Mouse (Mus musculus) embryonic facial prominence, embryonic 13.5 days (tissue): Measurements from ENCODE around the gene Taf3. TPM values are rescaled to one million over a fixed set of nuclear protein-coding genes. Genes with fewer than 3 reads are reported as not detected.

Experiments used
- ATAC-seq: fragments of 200-750 bp; cut with Nextera tagmentation; 2 replicates; pipeline ENCODE4 v1.8.0; 2017; ENCODE audit warnings: low read depth; ENCODE audit not compliant: insufficient number of reproducible peaks, insufficient read depth, low FRiP score, low TSS enrichment
- H3K27ac ChIP-seq: fragments of 300-500 bp; sonication (generic); 2 replicates; pipeline ENCODE4 v1.5.1; 2015; ENCODE audit warnings: moderate library complexity, mild to moderate bottlenecking, inconsistent platforms
- H3K27me3 ChIP-seq: fragments of 300-500 bp; sonication (generic); 2 replicates; pipeline ENCODE4 v1.6.1; 2015; ENCODE audit warnings: mild to moderate bottlenecking, inconsistent platforms
- H3K36me3 ChIP-seq: fragments of 300-500 bp; sonication (generic); 2 replicates; pipeline ENCODE4 v1.6.1; 2015; ENCODE audit warnings: mild to moderate bottlenecking, inconsistent platforms
- H3K4me1 ChIP-seq: fragments of 300-500 bp; sonication (generic); 2 replicates; pipeline ENCODE4 v1.6.1; 2015; ENCODE audit warnings: inconsistent platforms
- H3K4me2 ChIP-seq: fragments of 300-500 bp; sonication (generic); 2 replicates; pipeline ENCODE4 v1.6.1; 2015; ENCODE audit warnings: moderate library complexity, mild to moderate bottlenecking, inconsistent platforms
- H3K4me3 ChIP-seq: fragments of 300-500 bp; sonication (generic); 2 replicates; pipeline ENCODE4 v1.5.1; 2015; ENCODE audit warnings: mild to moderate bottlenecking, inconsistent platforms
- H3K9ac ChIP-seq: fragments of 300-500 bp; sonication (generic); 2 replicates; pipeline ENCODE4 v1.6.1; 2015; ENCODE audit warnings: mild to moderate bottlenecking, inconsistent platforms
- H3K9me3 ChIP-seq: fragments of 300-500 bp; sonication (generic); 2 replicates; pipeline ENCODE4 v1.6.1; 2016; ENCODE audit warnings: inconsistent platforms
- WGBS: fragments of 180-500 bp; shearing (Covaris S2); methylation state at CpG from one replicate; pipeline ENCODE4 v1.1.7; 2015; ENCODE audit warnings: mixed read lengths; 5-methylcytosine and 5-hydroxymethylcytosine counted together
- polyA plus RNA-seq: library from polyadenylated mRNA; unstranded; fragments of >200 nt; fragmentation: Nextera tagmentation; extraction: Ambion mirVana; gene quantifications from 2 replicates; pipeline ENCODE4 v1.2.1, GENCODE M21; 2015

Taf3 gene
- polyA plus RNA-seq = 15.5 and 16.3 TPM in 2 replicates

- H3K4me3 ChIP-seq = peak within 1 kb of the TSS; percentile 72
- under 1% methylated on average over 36 of the region's 36 CpGs for WGBS
- H3K27ac ChIP-seq = peak within 1 kb of the TSS; percentile 66
- no peaks in the 10 kb centered on the region for H3K27me3 ChIP-seq
- H3K4me1 ChIP-seq = peaks cover 13% of the 10 kb centered on the region
- peak; percentile 89 for ATAC-seq
- H3K9ac ChIP-seq = peak within 1 kb of the TSS; percentile 88
- H3K4me2 ChIP-seq = peak within 1 kb of the TSS; percentile 78
- no peaks in the 10 kb centered on the region for H3K9me3 ChIP-seq
- H3K36me3 ChIP-seq = no peaks in the 10 kb centered on the region
Measured at GRCm38 (mm10) chr2:10048461-10048860, at the start of gene Taf3. Gene Taf3 (minus strand): TSS chr2:10048596.

- H3K4me1 ChIP-seq = no peaks in the 10 kb centered on the region
- H3K9ac ChIP-seq = no peak overlapping the region
- peaks cover 39% of the 10 kb centered on the region for H3K36me3 ChIP-seq
- no peak overlapping the region for H3K4me2 ChIP-seq
- WGBS = 90% methylated on average over 14 of the region's 14 CpGs
- ATAC-seq = no peak
- H3K27me3 ChIP-seq = no peaks in the 10 kb centered on the region
- no peak overlapping the region for H3K4me3 ChIP-seq
- no peak overlapping the region for H3K27ac ChIP-seq
- no peaks in the 10 kb centered on the region for H3K9me3 ChIP-seq
Measured at GRCm38 (mm10) chr2:10094327-10095100, 46.1 kb upstream of the Taf3 start.

- no peak overlapping the region for H3K4me3 ChIP-seq
- no peaks in the 10 kb centered on the region for H3K9me3 ChIP-seq
- no peak for ATAC-seq
- WGBS = 81% methylated on average over 8 of the region's 8 CpGs
- H3K27me3 ChIP-seq = no peaks in the 10 kb centered on the region
- no peak overlapping the region for H3K9ac ChIP-seq
- H3K36me3 ChIP-seq = peaks cover 56% of the 10 kb centered on the region
- 0 out of 2 replicates have a peak, but pooled peaks cover 3% of the 10 kb centered on the region for H3K4me1 ChIP-seq
- H3K27ac ChIP-seq = no peak overlapping the region
- no peak overlapping the region for H3K4me2 ChIP-seq
Measured at GRCm38 (mm10) chr2:10087256-10087850, 39.0 kb upstream of the Taf3 start.

GRCm38 (mm10) chr2:10082737-10083136 is 34.3 kb upstream of the Taf3 start:
- Histone ChIP-seq H3K9me3 (no peaks in the 10 kb centered on the region), H3K4me1 (peaks cover 25% of the 10 kb centered on the region), H3K4me3 (no peak overlapping the region), H3K36me3 (peaks cover 23% of the 10 kb centered on the region), H3K27ac (no peak overlapping the region), H3K4me2 (no peak overlapping the region), H3K27me3 (no peaks in the 10 kb centered on the region), H3K9ac (no peak overlapping the region)
- WGBS = 37% methylated on average over 1 of the region's 1 CpGs
- ATAC-seq = no peak

GRCm38 (mm10) chr2:10081453-10082080 is 33.2 kb upstream of the Taf3 start:
- peak overlapping the region; percentile 92 for H3K4me3 ChIP-seq
- H3K27ac ChIP-seq = no peak overlapping the region
- peak overlapping the region; percentile 100; the same call in 1 of the 2 replicates for H3K9ac ChIP-seq
- 84% methylated on average over 5 of the region's 5 CpGs for WGBS
- H3K4me1 ChIP-seq = peaks cover 29% of the 10 kb centered on the region
- ATAC-seq = no peak
- peaks cover 13% of the 10 kb centered on the region for H3K36me3 ChIP-seq
- H3K27me3 ChIP-seq = no peaks in the 10 kb centered on the region
- no peaks in the 10 kb centered on the region for H3K9me3 ChIP-seq
- peak overlapping the region; percentile 76 for H3K4me2 ChIP-seq

- Histone ChIP-seq H3K9me3 (no peaks in the 10 kb centered on the region), H3K4me1 (peaks cover 29% of the 10 kb centered on the region), H3K4me3 (peak within 1 kb of the TSS; percentile 92), H3K27me3 (no peaks in the 10 kb centered on the region), H3K4me2 (peak within 1 kb of the TSS; percentile 76), H3K36me3 (peaks cover 12% of the 10 kb centered on the region), H3K9ac (peak within 1 kb of the TSS; percentile 100), H3K27ac (peak within 1 kb of the TSS; percentile 91)
- ATAC-seq = peak; percentile 95
- WGBS = under 1% methylated on average over 61 of the region's 61 CpGs
Measured at GRCm38 (mm10) chr2:10080310-10081010, 32.1 kb upstream of the Taf3 start, which contains the start of the genes Atp5c1 and Kin. Gene Atp5c1 (minus strand): TSS chr2:10080510. Gene Kin (plus strand): TSS chr2:10080593.

- ATAC-seq = no peak
- peak overlapping the region; percentile 100 for H3K9ac ChIP-seq
- H3K36me3 ChIP-seq = peaks cover 17% of the 10 kb centered on the region
- H3K27ac ChIP-seq = peak overlapping the region; percentile 91
- H3K4me2 ChIP-seq = peak overlapping the region; percentile 61
- H3K9me3 ChIP-seq = no peaks in the 10 kb centered on the region
- H3K27me3 ChIP-seq = no peaks in the 10 kb centered on the region
- under 1% methylated on average over 28 of the region's 28 CpGs for WGBS
- H3K4me3 ChIP-seq = peak overlapping the region; percentile 92
- H3K4me1 ChIP-seq = peaks cover 30% of the 10 kb centered on the region
Measured at GRCm38 (mm10) chr2:10079745-10080309, 31.4 kb upstream of the Taf3 start.

GRCm38 (mm10) chr2:10076675-10077074 is 28.3 kb upstream of the Taf3 start:
- H3K4me1 ChIP-seq = peaks cover 26% of the 10 kb centered on the region
- no peak overlapping the region for H3K9ac ChIP-seq
- no peaks in the 10 kb centered on the region for H3K9me3 ChIP-seq
- no peak for ATAC-seq
- H3K4me2 ChIP-seq = no peak overlapping the region
- 90% methylated on average over 8 of the region's 8 CpGs for WGBS
- peaks cover 29% of the 10 kb centered on the region for H3K36me3 ChIP-seq
- no peak overlapping the region for H3K4me3 ChIP-seq
- no peaks in the 10 kb centered on the region for H3K27me3 ChIP-seq
- no peak overlapping the region for H3K27ac ChIP-seq

- Histone ChIP-seq H3K27me3 (no peaks in the 10 kb centered on the region), H3K4me2 (no peak overlapping the region), H3K9me3 (no peaks in the 10 kb centered on the region), H3K4me3 (no peak overlapping the region), H3K27ac (no peak overlapping the region), H3K36me3 (peaks cover 35% of the 10 kb centered on the region), H3K4me1 (peaks cover 21% of the 10 kb centered on the region), H3K9ac (no peak overlapping the region)
- WGBS = 81% methylated on average over 7 of the region's 7 CpGs
- ATAC-seq = no peak
Measured at GRCm38 (mm10) chr2:10074470-10074869, 26.1 kb upstream of the Taf3 start.

GRCm38 (mm10) chr2:10071751-10072150 is 23.4 kb upstream of the Taf3 start:
- Histone ChIP-seq H3K36me3 (peaks cover 58% of the 10 kb centered on the region), H3K27ac (no peak overlapping the region), H3K27me3 (no peaks in the 10 kb centered on the region), H3K4me3 (no peak overlapping the region), H3K9me3 (no peaks in the 10 kb centered on the region), H3K4me1 (0 out of 2 replicates have a peak, but pooled peaks cover 2% of the 10 kb centered on the region), H3K4me2 (no peak overlapping the region), H3K9ac (no peak overlapping the region)
- ATAC-seq = no peak
- WGBS = 90% methylated on average over 7 of the region's 7 CpGs

GRCm38 (mm10) chr2:10058836-10059235 is 10.4 kb upstream of the Taf3 start:
- Histone ChIP-seq H3K36me3 (peaks cover 89% of the 10 kb centered on the region), H3K27ac (no peak overlapping the region), H3K9ac (no peak overlapping the region), H3K4me3 (no peak overlapping the region), H3K9me3 (no peaks in the 10 kb centered on the region), H3K27me3 (no peaks in the 10 kb centered on the region), H3K4me1 (no peaks in the 10 kb centered on the region), H3K4me2 (no peak overlapping the region)
- WGBS = 85% methylated on average over 5 of the region's 5 CpGs
- no peak for ATAC-seq
